Mouse (Mus musculus): ENCODE results near the gene Ppp1r14b. TPM values are rescaled to one million over a fixed set of nuclear protein-coding genes. Genes with fewer than 3 reads are reported as not detected.

Gene Ppp1r14b
- polyA plus RNA-seq, 1 experiment from 2014 or later, result 53.8 TPM

GRCm38 (mm10) chr19:6955424-6955823 is 19.3 kb upstream of the Ppp1r14b start:
- 80% methylated on average over 7 of the region's 7 CpGs for WGBS
- no peak for ATAC-seq (ENCODE audit: low FRiP score, low TSS enrichment)
- H3K4me3 ChIP-seq (ENCODE audit: low read length), result no peak overlapping the region
- H3K27ac ChIP-seq (ENCODE audit: low read length), result no peak overlapping the region
- H3K36me3 ChIP-seq (ENCODE audit: insufficient read depth, low read length), result peaks cover 59% of the 10 kb centered on the region
- H3K9ac ChIP-seq (replicated peaks; ENCODE audit: low read length), result no peak overlapping the region
- H3K4me1 ChIP-seq (ENCODE audit: insufficient read depth, low read length), result peaks cover 13% of the 10 kb centered on the region
- H3K27me3 ChIP-seq (ENCODE audit: insufficient read depth, low read length), result no peaks in the 10 kb centered on the region
- H3K4me2 ChIP-seq (replicated peaks; ENCODE audit: low read depth, low read length), result no peak overlapping the region
- H3K9me3 ChIP-seq (ENCODE audit: low read length), result no peaks in the 10 kb centered on the region

- no peak overlapping the region for H3K4me3 ChIP-seq (ENCODE audit: low read length)
- WGBS, result 83% methylated on average over 10 of the region's 10 CpGs
- no peak overlapping the region for H3K27ac ChIP-seq (ENCODE audit: low read length)
- peaks cover 63% of the 10 kb centered on the region for H3K36me3 ChIP-seq (ENCODE audit: insufficient read depth, low read length)
- ATAC-seq (ENCODE audit: low FRiP score, low TSS enrichment), result no peak
- no peak overlapping the region for H3K9ac ChIP-seq (replicated peaks; ENCODE audit: low read length)
- H3K4me1 ChIP-seq (ENCODE audit: insufficient read depth, low read length), result peaks cover 12% of the 10 kb centered on the region
- no peaks in the 10 kb centered on the region for H3K9me3 ChIP-seq (ENCODE audit: low read length)
- H3K4me2 ChIP-seq (replicated peaks; ENCODE audit: low read depth, low read length), result no peak overlapping the region
- no peaks in the 10 kb centered on the region for H3K27me3 ChIP-seq (ENCODE audit: insufficient read depth, low read length)
These were observed 18.3 kb upstream of the Ppp1r14b start for GRCm38 (mm10) chr19:6956461-6956860.

GRCm38 (mm10) chr19:6968491-6969271 is 6.1 kb upstream of the Ppp1r14b start:
- no peaks in the 10 kb centered on the region for H3K9me3 ChIP-seq (ENCODE audit: low read length)
- peaks cover 24% of the 10 kb centered on the region for H3K36me3 ChIP-seq (ENCODE audit: insufficient read depth, low read length)
- peak overlapping the region; percentile 74 for H3K4me3 ChIP-seq (ENCODE audit: low read length)
- no peak for ATAC-seq (ENCODE audit: low FRiP score, low TSS enrichment)
- H3K4me1 ChIP-seq (ENCODE audit: insufficient read depth, low read length), result peaks cover 43% of the 10 kb centered on the region
- H3K27ac ChIP-seq (ENCODE audit: low read length), result peak overlapping the region; percentile 43; the same call in 1 of the 2 replicates
- peak overlapping the region; percentile 82 for H3K4me2 ChIP-seq (replicated peaks; ENCODE audit: low read depth, low read length)
- peak overlapping the region; percentile 90 for H3K9ac ChIP-seq (replicated peaks; ENCODE audit: low read length)
- H3K27me3 ChIP-seq (ENCODE audit: insufficient read depth, low read length), result no peaks in the 10 kb centered on the region
- WGBS, result 9% methylated on average over 15 of the region's 15 CpGs

- Histone ChIP-seq H3K27me3 (ENCODE audit: insufficient read depth, low read length) (no peaks in the 10 kb centered on the region), H3K9me3 (ENCODE audit: low read length) (no peaks in the 10 kb centered on the region), H3K27ac (ENCODE audit: low read length) (peak overlapping the region; percentile 54; the same call in 1 of the 2 replicates), H3K4me3 (ENCODE audit: low read length) (peak overlapping the region; percentile 74), H3K4me1 (ENCODE audit: insufficient read depth, low read length) (peaks cover 47% of the 10 kb centered on the region), H3K9ac (replicated peaks; ENCODE audit: low read length) (peak overlapping the region; percentile 90), H3K36me3 (ENCODE audit: insufficient read depth, low read length) (peaks cover 20% of the 10 kb centered on the region), H3K4me2 (replicated peaks; ENCODE audit: low read depth, low read length) (peak overlapping the region; percentile 82)
- WGBS, result under 1% methylated on average over 19 of the region's 20 CpGs
- ATAC-seq (ENCODE audit: low FRiP score, low TSS enrichment), result peak; percentile 11
These were observed 5.5 kb upstream of the Ppp1r14b start for GRCm38 (mm10) chr19:6969291-6969664.

GRCm38 (mm10) chr19:6969665-6970381 is 4.9 kb upstream of the Ppp1r14b start:
- peaks cover 47% of the 10 kb centered on the region for H3K4me1 ChIP-seq (ENCODE audit: insufficient read depth, low read length)
- WGBS, result under 1% methylated on average over 50 of the region's 55 CpGs
- peak overlapping the region; percentile 90 for H3K9ac ChIP-seq (replicated peaks; ENCODE audit: low read length)

GRCm38 (mm10) chr19:6970460-6971085 is 4.2 kb upstream of the Ppp1r14b start:
- H3K4me2 ChIP-seq (replicated peaks; ENCODE audit: low read depth, low read length), result peak overlapping the region; percentile 82
- no peaks in the 10 kb centered on the region for H3K9me3 ChIP-seq (ENCODE audit: low read length)
- peaks cover 47% of the 10 kb centered on the region for H3K4me1 ChIP-seq (ENCODE audit: insufficient read depth, low read length)
- peak overlapping the region; percentile 90 for H3K9ac ChIP-seq (replicated peaks; ENCODE audit: low read length)
- H3K36me3 ChIP-seq (ENCODE audit: insufficient read depth, low read length), result peaks cover 9% of the 10 kb centered on the region
- WGBS, result 16% methylated on average over 11 of the region's 11 CpGs
- H3K27ac ChIP-seq (ENCODE audit: low read length), result peak overlapping the region; percentile 49; the same call in 1 of the 2 replicates
- H3K27me3 ChIP-seq (ENCODE audit: insufficient read depth, low read length), result no peaks in the 10 kb centered on the region
- no peak for ATAC-seq (ENCODE audit: low FRiP score, low TSS enrichment)
- H3K4me3 ChIP-seq (ENCODE audit: low read length), result peak overlapping the region; percentile 74

More at GRCm38 (mm10) chr19:6969665-6970381, 4.9 kb upstream of the Ppp1r14b start:
- ATAC-seq (ENCODE audit: low FRiP score, low TSS enrichment), result peak; percentile 69
- Histone ChIP-seq H3K27me3 (ENCODE audit: insufficient read depth, low read length) (no peaks in the 10 kb centered on the region), H3K9me3 (ENCODE audit: low read length) (no peaks in the 10 kb centered on the region), H3K27ac (ENCODE audit: low read length) (peak overlapping the region; percentile 54), H3K4me2 (replicated peaks; ENCODE audit: low read depth, low read length) (peak overlapping the region; percentile 82), H3K4me3 (ENCODE audit: low read length) (peak overlapping the region; percentile 74), H3K36me3 (ENCODE audit: insufficient read depth, low read length) (peaks cover 15% of the 10 kb centered on the region)

GRCm38 (mm10) chr19:6971644-6972043 is 3.1 kb upstream of the Ppp1r14b start:
- H3K27ac ChIP-seq (ENCODE audit: low read length), result no peak overlapping the region
- 15% methylated on average over 6 of the region's 6 CpGs for WGBS
- ATAC-seq (ENCODE audit: low FRiP score, low TSS enrichment), result no peak

GRCm38 (mm10) chr19:6972247-6972917 is 2.4 kb upstream of the Ppp1r14b start:
- Histone ChIP-seq H3K27ac (ENCODE audit: low read length) (no peak overlapping the region), H3K9me3 (ENCODE audit: low read length) (no peaks in the 10 kb centered on the region), H3K36me3 (ENCODE audit: insufficient read depth, low read length) (peaks cover 2% of the 10 kb centered on the region; the same call in 1 of the 2 replicates), H3K4me3 (ENCODE audit: low read length) (no peak overlapping the region), H3K27me3 (ENCODE audit: insufficient read depth, low read length) (no peaks in the 10 kb centered on the region), H3K9ac (replicated peaks; ENCODE audit: low read length) (no peak overlapping the region; the same call in 1 of the 2 replicates), H3K4me2 (replicated peaks; ENCODE audit: low read depth, low read length) (no peak overlapping the region), H3K4me1 (ENCODE audit: insufficient read depth, low read length) (peaks cover 60% of the 10 kb centered on the region)
- ATAC-seq (ENCODE audit: low FRiP score, low TSS enrichment), result no peak
- WGBS, result 68% methylated on average over 13 of the region's 13 CpGs

More at GRCm38 (mm10) chr19:6971644-6972043, 3.1 kb upstream of the Ppp1r14b start:
- no peaks in the 10 kb centered on the region for H3K27me3 ChIP-seq (ENCODE audit: insufficient read depth, low read length)
- H3K4me3 ChIP-seq (ENCODE audit: low read length), result no peak overlapping the region
- H3K4me1 ChIP-seq (ENCODE audit: insufficient read depth, low read length), result peaks cover 55% of the 10 kb centered on the region
- H3K9ac ChIP-seq (replicated peaks; ENCODE audit: low read length), result no peak overlapping the region; the same call in 1 of the 2 replicates
- H3K4me2 ChIP-seq (replicated peaks; ENCODE audit: low read depth, low read length), result no peak overlapping the region
- H3K36me3 ChIP-seq (ENCODE audit: insufficient read depth, low read length), result no peaks in the 10 kb centered on the region
- H3K9me3 ChIP-seq (ENCODE audit: low read length), result no peaks in the 10 kb centered on the region

GRCm38 (mm10) chr19:6973581-6974190 is 1.1 kb upstream of the Ppp1r14b start:
- H3K27me3 ChIP-seq (ENCODE audit: insufficient read depth, low read length), result no peaks in the 10 kb centered on the region
- ATAC-seq (ENCODE audit: low FRiP score, low TSS enrichment), result no peak
- peaks cover 63% of the 10 kb centered on the region for H3K4me1 ChIP-seq (ENCODE audit: insufficient read depth, low read length)
- H3K36me3 ChIP-seq (ENCODE audit: insufficient read depth, low read length), result peaks cover 12% of the 10 kb centered on the region; the same call in 1 of the 2 replicates
- H3K9me3 ChIP-seq (ENCODE audit: low read length), result no peaks in the 10 kb centered on the region
- peak overlapping the region; percentile 81 for H3K4me3 ChIP-seq (ENCODE audit: low read length)
- 30% methylated on average over 12 of the region's 12 CpGs for WGBS
- peak overlapping the region; percentile 85 for H3K9ac ChIP-seq (replicated peaks; ENCODE audit: low read length)
- peak overlapping the region; percentile 56; the same call in 1 of the 2 replicates for H3K27ac ChIP-seq (ENCODE audit: low read length)
- peak overlapping the region; percentile 90 for H3K4me2 ChIP-seq (replicated peaks; ENCODE audit: low read depth, low read length)

Data from kidney, embryonic 16.5 days (tissue).